Mouse (Mus musculus) lung, adult 18-20 months (tissue): ENCODE measurements around the gene Sergef.

Experiments
- DNase-seq, 2 experiments: peaks; one replicate each; pipeline ENCODE4 v3.0.0; 2022; ENCODE audit warnings: mixed read lengths in 2 of 2

Sergef gene

GRCm38 (mm10) chr7:46492134-46492678 is 147.4 kb downstream of the Sergef start:
- no peak for DNase-seq

DNA sequence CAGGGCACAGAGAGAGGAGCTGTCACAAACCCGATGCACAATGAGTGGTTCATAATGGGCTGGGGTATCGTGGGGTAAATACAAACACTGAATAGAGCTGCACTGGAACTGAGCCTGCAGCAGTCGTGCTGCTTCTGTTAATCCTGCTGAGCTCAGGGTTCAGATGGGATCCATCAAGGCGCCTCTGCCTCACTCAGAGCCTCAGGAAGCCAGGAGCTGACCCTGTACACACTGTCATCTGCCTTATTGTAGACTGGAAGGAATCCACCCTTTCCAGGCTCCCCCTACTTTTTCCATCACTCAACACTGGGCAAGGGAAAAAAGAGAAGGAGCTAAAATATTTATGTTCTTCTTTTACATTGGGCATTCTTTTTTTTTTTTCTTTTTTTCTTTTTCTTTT is 152.3 kb downstream of the Sergef start:
- DNase-seq = no peak

GRCm38 (mm10) chr7:46486761-46487160 is 152.8 kb downstream of the Sergef start:
- no peak for DNase-seq

- no peak for DNase-seq
Observed at GRCm38 (mm10) chr7:46484223-46484622, 155.4 kb downstream of the Sergef start.

- no peak for DNase-seq
Observed at GRCm38 (mm10) chr7:46483050-46483449, 156.6 kb downstream of the Sergef start.

GRCm38 (mm10) chr7:46482099-46482531 is 157.5 kb downstream of the Sergef start:
- peak; percentile 10 to 30 for DNase-seq

DNA sequence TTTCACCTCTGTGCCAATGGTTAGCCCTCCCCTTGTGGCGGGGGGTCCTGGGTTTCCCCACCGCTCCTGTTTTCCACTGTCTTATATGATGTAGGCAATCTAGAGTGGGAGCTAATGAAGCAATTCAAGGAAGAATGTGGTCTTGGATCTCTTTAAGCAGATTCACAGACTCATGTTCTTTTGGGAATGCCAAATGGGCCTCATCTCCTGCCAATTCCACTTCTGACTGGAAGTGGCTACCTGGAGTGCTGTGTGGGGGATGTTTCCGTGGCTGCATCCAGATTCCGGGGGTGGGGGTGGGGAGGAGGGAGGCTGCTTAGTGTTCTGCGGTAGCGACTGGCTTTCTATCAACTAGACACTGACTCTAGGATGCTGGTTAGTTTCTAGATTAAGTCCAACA is 159.8 kb downstream of the Sergef start:
- DNase-seq = no peak

GRCm38 (mm10) chr7:46477456-46477855 is 162.2 kb downstream of the Sergef start:
- no peak for DNase-seq

DNA sequence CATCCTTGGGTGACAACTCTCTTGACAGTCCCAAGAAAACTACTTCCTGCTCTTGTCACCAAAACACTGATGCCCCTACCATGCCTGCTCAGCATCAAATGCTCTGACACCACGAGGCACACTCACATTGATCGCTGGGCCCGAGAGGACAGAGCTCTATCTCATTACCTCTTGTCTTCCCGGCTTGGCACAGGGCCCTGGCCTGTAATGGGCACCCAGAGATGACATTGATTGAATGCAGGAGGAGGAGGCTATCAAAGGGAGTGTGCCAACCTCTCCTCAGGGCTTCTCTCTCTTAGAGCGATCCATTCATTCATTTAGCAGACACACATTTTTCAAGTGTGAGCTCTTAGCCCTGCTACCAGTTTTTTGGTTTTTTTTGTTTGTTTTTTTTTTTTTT is 164.1 kb downstream of the Sergef start:
- no peak for DNase-seq

DNA sequence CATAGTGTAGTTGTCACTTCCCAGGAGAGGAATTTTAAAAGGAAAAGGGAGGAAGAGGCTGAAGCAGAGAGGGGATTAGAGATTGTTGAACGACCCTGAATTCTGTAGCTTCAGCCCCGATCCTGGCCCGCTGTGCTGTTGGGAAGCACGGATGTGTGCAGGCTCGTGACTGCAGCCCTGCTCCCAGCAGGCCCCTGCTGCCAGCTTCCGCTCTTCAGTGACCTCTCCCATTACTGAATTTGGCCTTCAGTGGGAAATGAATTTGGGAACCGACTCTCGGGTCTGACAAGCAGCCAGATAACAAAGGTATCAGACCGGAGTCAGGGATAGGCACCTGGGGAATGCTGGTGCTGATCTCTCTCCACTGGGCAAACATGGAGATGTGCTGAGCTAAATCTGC is 166.5 kb downstream of the Sergef start:
- no peak for DNase-seq

DNA sequence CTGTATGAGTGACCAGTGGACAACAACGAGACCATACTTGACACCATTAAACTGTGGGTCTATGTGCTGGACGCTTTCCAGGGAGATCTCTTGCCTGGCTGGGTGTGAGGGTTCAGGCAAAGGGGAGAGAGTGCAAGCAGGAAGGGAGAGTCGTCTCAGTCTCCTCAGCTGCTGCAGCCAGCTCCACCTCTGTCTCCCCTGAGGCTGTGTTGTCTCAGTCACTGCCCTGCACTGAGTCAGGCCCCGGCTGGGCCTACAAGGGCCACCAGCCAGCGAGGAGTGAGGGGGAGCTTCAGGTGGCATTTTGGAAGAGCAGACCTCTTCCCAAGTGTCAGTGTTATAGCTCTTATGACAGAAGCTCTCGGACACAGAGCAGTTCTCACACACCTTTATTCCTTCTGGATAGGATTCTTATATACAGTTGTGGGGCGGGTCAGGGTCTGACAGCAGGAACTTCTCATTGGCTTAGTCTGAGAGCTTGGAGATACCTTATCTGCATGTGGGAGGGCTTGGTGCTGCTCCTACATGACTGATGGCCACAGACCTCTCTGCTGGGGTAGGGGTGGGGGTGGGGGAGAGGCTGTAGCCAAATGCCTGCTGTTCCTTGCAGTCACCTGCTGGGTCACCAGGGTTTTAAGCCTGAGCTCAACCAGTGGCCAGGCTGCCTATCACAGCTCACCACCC is 168.4 kb downstream of the Sergef start:
- DNase-seq = no peak

DNA sequence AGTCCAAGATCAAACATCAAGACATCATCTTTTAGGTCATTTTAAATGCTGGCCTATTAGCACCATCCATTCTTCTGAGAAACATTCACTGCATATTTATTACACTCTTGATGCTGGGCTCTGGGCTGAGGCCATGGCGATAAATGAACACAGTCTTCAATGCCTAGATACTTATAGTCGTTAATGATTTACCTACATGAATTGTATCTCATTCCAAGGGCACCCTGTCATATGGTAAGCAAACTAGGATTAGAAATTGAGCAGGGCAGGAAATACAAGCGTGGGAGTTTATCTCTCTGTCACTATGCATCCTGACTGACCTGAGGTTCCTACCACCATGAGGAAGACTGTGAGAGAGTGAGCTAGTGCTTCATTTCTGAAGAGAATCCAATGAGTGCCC is 170.1 kb downstream of the Sergef start:
- no peak for DNase-seq

GRCm38 (mm10) chr7:46466422-46466981 is 173.1 kb downstream of the Sergef start:
- DNase-seq = no peak

- DNase-seq = no peak
Observed at GRCm38 (mm10) chr7:46463136-46463535, 176.5 kb downstream of the Sergef start.

DNA sequence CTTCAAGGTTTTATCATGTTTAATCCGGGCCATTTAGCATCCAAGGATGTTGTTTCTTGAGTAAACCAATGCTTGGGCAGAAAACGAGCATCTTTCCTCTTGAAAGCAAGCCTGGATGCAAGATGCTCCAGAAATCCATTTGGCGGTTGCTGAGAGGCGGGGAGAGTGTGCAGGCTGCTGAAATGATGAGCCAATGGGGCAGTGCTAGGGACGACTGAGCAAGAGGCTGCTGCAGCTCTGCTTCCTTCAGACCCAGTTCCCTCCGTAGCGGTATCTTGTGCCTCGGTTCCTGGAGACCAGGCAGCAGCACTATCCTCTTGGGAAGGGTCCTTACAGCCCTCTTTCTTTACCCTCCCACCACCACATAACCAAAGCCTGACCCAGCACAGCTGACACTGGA is 177.3 kb downstream of the Sergef start:
- no peak for DNase-seq

GRCm38 (mm10) chr7:46459605-46460245 is 179.9 kb downstream of the Sergef start:
- no peak for DNase-seq

DNA sequence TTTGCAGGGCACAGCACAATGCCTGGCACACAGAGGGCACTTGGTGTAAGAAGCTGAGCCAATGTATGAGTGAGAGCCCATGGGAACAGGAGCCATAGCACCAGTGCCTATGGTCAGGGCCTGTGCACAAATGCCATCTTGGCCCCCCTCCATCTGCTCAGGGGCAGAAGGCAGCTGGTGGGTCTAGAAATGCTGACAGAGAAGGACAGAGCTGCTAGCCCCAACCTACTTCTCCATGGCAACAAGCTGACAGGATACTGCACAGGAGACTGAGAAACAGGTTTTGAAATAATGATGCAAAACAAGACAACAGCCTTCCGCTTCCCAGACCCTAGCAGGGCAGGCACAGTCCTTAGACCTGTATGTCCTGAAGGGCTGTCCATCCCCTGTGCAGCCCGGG is 180.4 kb downstream of the Sergef start:
- no peak for DNase-seq

GRCm38 (mm10) chr7:46457889-46458288 is 181.7 kb downstream of the Sergef start:
- DNase-seq = no peak

DNA sequence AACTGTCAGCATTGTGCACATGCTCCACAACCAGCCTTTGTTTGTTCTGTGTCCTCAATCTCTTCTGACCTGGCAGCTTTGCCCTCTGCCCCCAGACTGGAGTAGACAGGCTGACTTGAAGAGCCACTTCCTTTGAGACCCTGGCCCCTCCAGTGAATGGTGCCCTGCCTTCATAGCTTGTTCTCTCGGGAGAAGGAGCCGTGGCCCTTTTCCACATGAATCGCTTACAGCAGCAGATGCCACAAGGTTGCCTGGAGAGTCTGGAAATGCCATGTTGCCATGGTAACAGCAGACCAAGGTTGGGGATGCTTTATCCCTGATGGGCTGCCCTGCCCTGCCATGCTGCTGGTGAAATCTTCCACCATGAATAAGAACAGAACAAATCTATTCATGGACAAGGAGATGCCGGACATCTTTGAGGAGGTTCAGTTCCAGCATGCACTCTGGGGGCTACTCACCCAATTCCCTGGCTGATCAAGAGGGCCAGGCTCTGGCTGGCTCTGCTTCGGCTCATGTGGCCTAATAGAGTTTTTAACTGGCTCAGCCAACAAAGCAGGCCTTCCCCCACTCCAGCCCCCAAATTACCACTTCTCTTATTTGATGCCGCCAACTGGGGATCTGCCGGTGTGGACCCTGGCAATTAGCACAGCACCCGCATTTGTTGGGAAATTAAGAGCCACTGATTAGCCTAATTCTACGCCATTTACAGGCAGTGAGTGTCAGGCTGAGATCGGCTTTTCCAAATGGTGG is 185.5 kb downstream of the Sergef start:
- DNase-seq = no peak

GRCm38 (mm10) chr7:46448922-46449645 is 190.5 kb downstream of the Sergef start:
- no peak for DNase-seq

GRCm38 (mm10) chr7:46447473-46448165 is 192.0 kb downstream of the Sergef start:
- no peak for DNase-seq

- no peak for DNase-seq
Observed at GRCm38 (mm10) chr7:46445896-46446295, 193.7 kb downstream of the Sergef start.
